Mouse (Mus musculus) A20 (cell line): ENCODE results near the gene Scarf1.
A peak's percentile ranks its signal among the peaks of the same experiment; 100 is the strongest.

Experiments used
- DNase-seq: peaks from one replicate; pipeline ENCODE4 v3.0.0-alpha.2; 2011; ENCODE audit warnings: low read depth, low spot score

The Scarf1 gene

GRCm38 (mm10) chr11:75513336-75513735, at the start of gene Scarf1:
Gene Scarf1, plus strand, starts transcription at chr11:75513540.
- no peak for DNase-seq

- no peak for DNase-seq
Measured at GRCm38 (mm10) chr11:75463624-75464023, 49.7 kb upstream of the Scarf1 start.

- peak; percentile 17 for DNase-seq
Measured at GRCm38 (mm10) chr11:75464417-75464816, 48.9 kb upstream of the Scarf1 start.

- DNase-seq = no peak
Measured at GRCm38 (mm10) chr11:75465051-75465450, 48.3 kb upstream of the Scarf1 start.

GRCm38 (mm10) chr11:75466731-75467505, 46.4 kb upstream of the Scarf1 start:
- no peak for DNase-seq

- no peak for DNase-seq
Measured at GRCm38 (mm10) chr11:75467512-75468215, 45.7 kb upstream of the Scarf1 start.

GRCm38 (mm10) chr11:75468410-75468809, 44.9 kb upstream of the Scarf1 start:
- no peak for DNase-seq

- no peak for DNase-seq
Measured at GRCm38 (mm10) chr11:75469261-75469660, 44.1 kb upstream of the Scarf1 start.

- no peak for DNase-seq
Measured at GRCm38 (mm10) chr11:75470675-75471074, 42.7 kb upstream of the Scarf1 start.

GRCm38 (mm10) chr11:75472469-75473081, 40.8 kb upstream of the Scarf1 start:
- no peak for DNase-seq

- DNase-seq = no peak
Measured at GRCm38 (mm10) chr11:75473376-75473775, 40.0 kb upstream of the Scarf1 start.

- DNase-seq = no peak
Measured at GRCm38 (mm10) chr11:75486192-75486591, 27.1 kb upstream of the Scarf1 start.

- DNase-seq = peak; percentile 98
Measured at GRCm38 (mm10) chr11:75486601-75487285, 26.6 kb upstream of the Scarf1 start, which contains the start of gene Prpf8. Gene Prpf8, plus strand, starts transcription at chr11:75486816.

- peak; percentile 28 for DNase-seq
Measured at GRCm38 (mm10) chr11:75487496-75487895, 25.8 kb upstream of the Scarf1 start.

- no peak for DNase-seq
Measured at GRCm38 (mm10) chr11:75494296-75495049, 18.9 kb upstream of the Scarf1 start.

- DNase-seq = no peak
Measured at GRCm38 (mm10) chr11:75498126-75498525, 15.2 kb upstream of the Scarf1 start.

GRCm38 (mm10) chr11:75508162-75508561, 5.2 kb upstream of the Scarf1 start:
- no peak for DNase-seq

- DNase-seq = no peak
Measured at GRCm38 (mm10) chr11:75508904-75509303, 4.4 kb upstream of the Scarf1 start.

GRCm38 (mm10) chr11:75509741-75510626, 3.4 kb upstream of the Scarf1 start, which contains the start of gene Rilp:
Gene Rilp, plus strand, starts transcription at chr11:75510094.
- DNase-seq = no peak

- DNase-seq = peak; percentile 89
Measured at GRCm38 (mm10) chr11:75510627-75510993, 2.7 kb upstream of the Scarf1 start.
